Mouse (Mus musculus) spleen, adult 12 weeks (tissue): ENCODE data around the gene Wdr81.

Experiments
- DNase-seq: peaks from one replicate; pipeline ENCODE4 v3.0.0; 2022; ENCODE audit warnings: low spot score

Gene Wdr81

GRCm38 (mm10) chr11:75438194-75438593 is 16.3 kb downstream of the Wdr81 start:
- no peak for DNase-seq

GRCm38 (mm10) chr11:75434138-75434537 is 20.4 kb downstream of the Wdr81 start:
- DNase-seq, result no peak

GRCm38 (mm10) chr11:75431307-75431706 is 23.2 kb downstream of the Wdr81 start:
- no peak for DNase-seq

- peak; percentile 19 for DNase-seq
Observed at GRCm38 (mm10) chr11:75429019-75429705, 25.4 kb downstream of the Wdr81 start.

- DNase-seq, result no peak
Observed at GRCm38 (mm10) chr11:75424459-75424858, 30.1 kb downstream of the Wdr81 start.

- no peak for DNase-seq
Observed at GRCm38 (mm10) chr11:75424033-75424432, 30.5 kb downstream of the Wdr81 start.

- DNase-seq, result no peak
Observed at GRCm38 (mm10) chr11:75423091-75423490, 31.4 kb downstream of the Wdr81 start.

GRCm38 (mm10) chr11:75422013-75422792 is 32.3 kb downstream of the Wdr81 start, which contains the start of gene Serpinf1:
TSS of gene Serpinf1 (minus strand) at chr11:75422701.
- DNase-seq, result no peak

GRCm38 (mm10) chr11:75421375-75422012 is 33.0 kb downstream of the Wdr81 start:
- no peak for DNase-seq

- DNase-seq, result no peak
Observed at GRCm38 (mm10) chr11:75420810-75421374, 33.6 kb downstream of the Wdr81 start.

GRCm38 (mm10) chr11:75420037-75420436 is 34.5 kb downstream of the Wdr81 start:
- no peak for DNase-seq

- DNase-seq, result no peak
Observed at GRCm38 (mm10) chr11:75415994-75416393, 38.5 kb downstream of the Wdr81 start.

GRCm38 (mm10) chr11:75415096-75415495 is 39.4 kb downstream of the Wdr81 start:
- DNase-seq, result peak; percentile 15

GRCm38 (mm10) chr11:75410591-75410990 is 43.9 kb downstream of the Wdr81 start:
- no peak for DNase-seq

- DNase-seq, result no peak
Observed at GRCm38 (mm10) chr11:75409679-75410575, 44.6 kb downstream of the Wdr81 start.

GRCm38 (mm10) chr11:75406865-75407264 is 47.7 kb downstream of the Wdr81 start:
- DNase-seq, result peak; percentile 54

GRCm38 (mm10) chr11:75406104-75406503 is 48.4 kb downstream of the Wdr81 start:
- DNase-seq, result no peak

- no peak for DNase-seq
Observed at GRCm38 (mm10) chr11:75404801-75405200, 49.7 kb downstream of the Wdr81 start.

- no peak for DNase-seq
Observed at GRCm38 (mm10) chr11:75403301-75404052, 51.0 kb downstream of the Wdr81 start.

GRCm38 (mm10) chr11:75402271-75402690 is 52.2 kb downstream of the Wdr81 start:
- DNase-seq, result no peak

- DNase-seq, result no peak
Observed at GRCm38 (mm10) chr11:75400099-75400498, 54.4 kb downstream of the Wdr81 start.
